Mouse (Mus musculus) heart, embryonic 14.5 days (tissue): ENCODE measurements at regions not wholly inside any gene's neighbourhood (a gene's known extent, or its start where the extent isn't known, plus 50 kb on each side); places are given as distances from the start of the nearest gene placed in this dataset.

Source experiments
- ATAC-seq: fragments of 200-750 bp; cut with Nextera tagmentation; 2 replicates; pipeline ENCODE4 v1.8.0; 2017; ENCODE audit warnings: low read depth, moderate TSS enrichment; ENCODE audit not compliant: insufficient number of reproducible peaks, insufficient read depth, low FRiP score
- H3K27ac ChIP-seq, 2 experiments: fragments of 200-500 bp in 1 of 2; fragments of 300-500 bp in 1 of 2; sonication (generic) in 1 of 2; replicated peaks in 1 of 2; 2 replicates each; pipeline ENCODE4 v1.5.1; 2012 to 2014; ENCODE audit warnings: low read depth in 2 of 2, low read length in 2 of 2, control low read depth in 1 of 2, mild to moderate bottlenecking in 1 of 2, mixed read lengths in 1 of 2; ENCODE audit not compliant: control insufficient read depth in 1 of 2, insufficient read depth in 1 of 2
- H3K27me3 ChIP-seq: fragments of 300-500 bp; sonication (generic); 2 replicates; pipeline ENCODE4 v1.6.1; 2014; ENCODE audit warnings: mild to moderate bottlenecking, low read length, control low read depth; ENCODE audit not compliant: control insufficient read depth, insufficient read depth
- H3K36me3 ChIP-seq: fragments of 300-500 bp; sonication (generic); 2 replicates; pipeline ENCODE4 v1.6.1; 2014; ENCODE audit warnings: mild to moderate bottlenecking, control low read depth, low read length, mixed read lengths; ENCODE audit not compliant: control insufficient read depth, insufficient read depth
- H3K4me1 ChIP-seq, 2 experiments: fragments of 200-500 bp in 1 of 2; fragments of 300-500 bp in 1 of 2; sonication (generic) in 1 of 2; 2 replicates each; pipeline ENCODE4 v1.6.1; 2012 to 2014; ENCODE audit warnings: low read length in 2 of 2, control low read depth in 1 of 2, mixed read lengths in 1 of 2; ENCODE audit not compliant: control insufficient read depth in 2 of 2, insufficient read depth in 2 of 2
- H3K4me2 ChIP-seq: fragments of 300-500 bp; sonication (generic); 2 replicates; pipeline ENCODE4 v1.6.1; 2014; ENCODE audit warnings: mild to moderate bottlenecking, low read length
- H3K4me3 ChIP-seq, 2 experiments: fragments of 200-500 bp in 1 of 2; fragments of 300-500 bp in 1 of 2; sonication (generic) in 1 of 2; 2 replicates each; pipeline ENCODE4 v1.5.1; 2012 to 2014; ENCODE audit warnings: low read length in 2 of 2, mild to moderate bottlenecking in 2 of 2, control low read depth in 1 of 2, low read depth in 1 of 2, moderate library complexity in 1 of 2; ENCODE audit not compliant: control insufficient read depth in 1 of 2, insufficient read depth in 1 of 2
- H3K9ac ChIP-seq: fragments of 300-500 bp; sonication (generic); 2 replicates; pipeline ENCODE4 v1.6.1; 2014; ENCODE audit warnings: mild to moderate bottlenecking, low read length
- H3K9me3 ChIP-seq: fragments of 300-500 bp; sonication (generic); 2 replicates; pipeline ENCODE4 v1.6.1; 2016; ENCODE audit warnings: low read length, control low read depth; ENCODE audit not compliant: control insufficient read depth
- WGBS: fragments of 180-500 bp; shearing (Covaris S2); extraction: QIAGEN DNeasy Blood & Tissue Kit; methylation state at CpG from one replicate; pipeline ENCODE4 v1.1.7; 2014; 5-methylcytosine and 5-hydroxymethylcytosine counted together

DNA sequence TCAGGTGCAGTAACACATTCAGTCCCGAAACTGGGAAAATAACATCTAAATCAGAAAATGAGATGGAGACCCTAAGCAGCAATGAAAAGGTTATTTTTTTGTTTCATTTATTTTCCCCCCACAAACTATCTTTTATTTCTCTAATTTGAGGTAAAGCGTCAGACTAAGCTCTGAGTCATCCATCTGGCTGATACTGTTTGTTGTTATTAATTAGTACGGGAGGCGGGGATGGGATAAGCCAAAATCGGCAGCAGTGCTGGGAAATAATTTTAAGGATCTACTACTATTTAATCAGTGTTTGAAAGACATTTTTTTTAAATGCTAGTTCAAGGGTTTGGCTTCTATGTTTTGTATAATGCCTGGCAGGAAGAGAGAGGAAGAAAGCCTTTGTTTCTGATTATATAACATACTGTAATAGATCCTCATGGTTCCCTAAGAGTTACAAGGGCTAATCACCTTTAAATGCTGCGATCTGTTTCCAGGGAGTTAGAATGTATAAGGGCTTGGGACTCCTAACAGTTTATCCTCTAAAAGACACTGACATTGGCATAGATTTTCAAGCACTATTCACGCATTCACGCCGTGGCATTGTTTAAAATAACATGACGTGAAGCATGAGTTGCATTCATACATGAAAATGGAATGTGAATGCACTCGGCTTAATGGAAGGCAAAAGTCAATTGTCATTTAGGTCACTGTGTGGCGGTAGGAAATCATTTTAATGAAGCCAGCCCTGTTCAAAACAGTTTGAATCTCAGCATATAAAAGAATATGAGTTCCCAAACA lies 446.4 kb upstream of the Igfbp7 start:
- Histone ChIP-seq H3K27me3 (no peaks in the 10 kb centered on the region), H3K9ac (no peak overlapping the region), H3K36me3 (no peaks in the 10 kb centered on the region), H3K4me3 (no peak overlapping the region), H3K4me1 (no peaks in the 10 kb centered on the region), H3K9me3 (no peaks in the 10 kb centered on the region), H3K27ac (no peak overlapping the region), H3K4me2 (no peak overlapping the region)
- no peak for ATAC-seq
- 76% methylated on average over 12 of the region's 12 CpGs for WGBS

DNA sequence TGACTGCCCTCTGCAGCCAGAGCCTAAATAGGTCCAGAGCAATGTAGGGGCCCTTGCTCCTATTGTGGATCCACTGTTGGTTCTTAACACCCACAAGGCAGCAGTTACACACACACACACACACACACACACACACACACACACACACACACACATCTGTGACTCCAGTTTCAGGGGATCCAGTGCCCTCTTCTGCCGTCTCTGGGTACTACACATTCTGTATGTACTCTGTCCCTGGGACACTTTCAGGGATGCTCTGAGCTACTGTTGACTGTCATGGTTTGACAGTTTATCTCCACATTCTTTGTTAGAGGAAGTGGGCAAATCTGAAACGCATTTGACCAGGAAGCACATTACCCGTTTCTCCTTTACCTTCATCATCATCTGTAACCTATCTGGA lies 443.8 kb upstream of the Igfbp7 start:
- ATAC-seq = no peak

DNA sequence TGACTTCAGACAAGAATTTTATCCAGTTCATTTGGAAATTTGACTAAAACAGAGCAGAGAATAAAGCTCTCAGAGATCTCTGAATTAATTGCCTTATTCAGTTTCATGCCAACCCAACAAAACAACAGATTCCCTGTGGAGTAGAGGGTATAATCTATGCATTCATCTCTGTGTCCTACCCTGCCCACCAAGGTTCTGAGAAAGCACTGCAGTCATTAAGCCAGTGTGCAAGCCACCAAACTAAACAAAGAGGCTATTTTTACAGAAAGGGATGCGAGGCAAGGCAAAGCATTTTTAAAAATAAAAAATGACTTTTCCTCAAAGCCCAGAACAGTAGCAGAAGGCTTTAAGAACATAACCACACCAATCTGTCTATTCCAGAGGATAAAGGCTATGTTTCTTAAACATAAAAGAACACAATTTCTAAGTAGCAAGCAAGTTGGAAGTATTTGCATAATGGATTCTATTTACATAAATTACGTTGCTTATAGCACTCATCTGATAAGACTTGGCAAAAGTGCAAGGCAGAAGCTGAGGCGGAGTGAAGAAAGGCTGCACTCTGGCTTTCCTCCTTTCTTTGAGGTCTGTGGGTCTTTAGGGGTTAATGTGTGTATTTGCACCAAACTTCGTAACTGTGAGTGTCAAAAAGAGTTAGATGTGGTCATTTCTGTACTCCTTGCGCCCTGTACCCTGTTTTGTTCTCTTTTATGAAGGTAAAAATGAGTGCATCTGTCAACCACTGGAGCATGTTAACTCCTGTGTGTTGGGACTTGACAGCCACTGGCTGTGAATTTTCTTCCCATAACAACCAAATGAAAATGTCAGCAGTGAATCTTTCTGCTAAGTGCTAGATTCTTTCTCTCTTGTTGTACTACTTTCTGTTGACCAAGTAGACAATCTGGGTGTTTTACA lies 430.6 kb upstream of the Igfbp7 start:
- no peaks in the 10 kb centered on the region for H3K36me3 ChIP-seq
- no peak for ATAC-seq
- no peak overlapping the region for H3K4me2 ChIP-seq
- no peaks in the 10 kb centered on the region for H3K4me1 ChIP-seq
- WGBS = 64% methylated on average over 5 of the region's 5 CpGs
- no peak overlapping the region for H3K4me3 ChIP-seq
- no peaks in the 10 kb centered on the region for H3K9me3 ChIP-seq
- no peak overlapping the region for H3K27ac ChIP-seq
- H3K9ac ChIP-seq = no peak overlapping the region
- H3K27me3 ChIP-seq = no peaks in the 10 kb centered on the region

More for the DNA sequence above, 443.8 kb upstream of the Igfbp7 start:
- no peak overlapping the region for H3K9ac ChIP-seq
- H3K4me2 ChIP-seq = no peak overlapping the region
- WGBS = 83% methylated on average over 3 of the region's 3 CpGs
- no peaks in the 10 kb centered on the region for H3K27me3 ChIP-seq
- no peaks in the 10 kb centered on the region for H3K36me3 ChIP-seq
- no peak overlapping the region for H3K4me3 ChIP-seq
- no peaks in the 10 kb centered on the region for H3K4me1 ChIP-seq
- H3K9me3 ChIP-seq = no peaks in the 10 kb centered on the region
- no peak overlapping the region for H3K27ac ChIP-seq

DNA sequence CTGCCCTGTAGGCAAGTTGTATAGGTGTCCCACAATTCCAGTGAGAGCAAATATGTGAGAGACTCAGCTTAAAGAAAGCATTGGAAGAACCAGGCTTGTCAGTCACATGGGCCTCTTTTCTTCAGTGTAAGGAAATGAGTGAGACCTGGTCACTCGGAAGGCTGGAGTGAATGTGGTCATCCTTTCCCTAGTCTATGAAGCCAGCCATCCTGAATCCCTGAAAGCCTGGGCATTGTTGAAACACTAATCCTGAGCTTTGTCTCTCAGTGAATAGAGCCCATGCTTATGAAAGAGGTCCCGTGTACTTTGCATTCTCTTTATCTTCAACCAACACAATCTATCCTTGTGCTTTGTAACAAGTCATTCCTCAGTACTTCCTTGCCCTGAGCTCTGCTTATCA lies 420.1 kb upstream of the Igfbp7 start:
- Histone ChIP-seq H3K4me1 (no peaks in the 10 kb centered on the region), H3K9me3 (0 out of 2 replicates have a peak, but pooled peaks cover 4% of the 10 kb centered on the region), H3K4me3 (no peak overlapping the region), H3K27me3 (no peaks in the 10 kb centered on the region), H3K27ac (no peak overlapping the region), H3K4me2 (no peak overlapping the region), H3K36me3 (no peaks in the 10 kb centered on the region), H3K9ac (no peak overlapping the region)
- no peak for ATAC-seq
- WGBS = 70% methylated on average over 2 of the region's 2 CpGs

DNA sequence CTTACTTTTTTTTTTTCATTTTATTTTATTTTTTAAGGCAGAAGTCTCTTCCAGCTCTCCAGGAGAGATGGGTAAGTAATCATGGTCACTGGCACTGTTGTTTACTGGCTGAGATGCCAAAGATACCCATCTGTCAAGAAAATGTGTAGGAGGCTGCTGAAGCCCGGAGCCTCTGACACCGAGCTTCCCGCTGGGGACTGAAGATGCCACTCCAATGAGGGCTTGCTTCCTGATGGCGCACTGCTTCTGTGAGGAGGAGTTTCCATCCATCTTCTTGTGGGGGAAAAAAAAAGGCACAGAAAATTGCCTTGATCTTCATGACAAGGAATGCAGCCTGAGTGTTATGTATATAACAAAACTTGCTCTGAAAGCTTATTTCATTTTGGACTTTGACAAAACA lies 418.2 kb upstream of the Igfbp7 start:
- Histone ChIP-seq H3K4me3 (no peak overlapping the region), H3K9me3 (0 out of 2 replicates have a peak, but pooled peaks cover 4% of the 10 kb centered on the region), H3K9ac (no peak overlapping the region), H3K36me3 (no peaks in the 10 kb centered on the region), H3K27me3 (no peaks in the 10 kb centered on the region), H3K4me1 (no peaks in the 10 kb centered on the region), H3K27ac (no peak overlapping the region), H3K4me2 (no peak overlapping the region)
- ATAC-seq = no peak
- WGBS = 79% methylated on average over 4 of the region's 4 CpGs

DNA sequence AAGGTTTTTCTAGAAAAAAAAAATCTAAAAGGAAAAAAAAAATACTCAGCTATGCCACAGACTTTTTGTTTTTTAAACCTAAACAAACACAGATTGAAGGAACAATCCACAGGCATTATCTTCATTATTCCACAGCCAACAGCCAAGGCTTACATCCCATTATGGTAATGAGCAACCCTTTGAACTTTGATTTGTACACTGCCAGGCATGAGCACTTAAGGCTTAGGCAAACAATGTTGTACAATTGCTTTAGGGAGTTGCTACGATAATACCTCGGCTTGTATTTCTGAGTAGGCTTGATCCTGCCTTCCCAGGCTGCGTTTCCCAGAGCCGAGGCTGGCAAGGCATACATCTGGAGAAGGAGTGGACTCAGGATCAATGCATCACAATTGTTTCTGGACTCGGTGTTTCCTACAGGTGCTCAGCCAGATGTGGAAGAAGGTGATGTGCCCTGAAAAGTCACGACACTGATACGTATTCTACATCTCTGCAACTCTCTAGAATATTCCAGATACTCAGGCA lies 409.0 kb upstream of the Igfbp7 start:
- no peaks in the 10 kb centered on the region for H3K27me3 ChIP-seq
- H3K4me3 ChIP-seq = no peak overlapping the region
- H3K4me1 ChIP-seq = no peaks in the 10 kb centered on the region
- H3K4me2 ChIP-seq = no peak overlapping the region
- H3K9ac ChIP-seq = no peak overlapping the region
- H3K9me3 ChIP-seq = no peaks in the 10 kb centered on the region
- ATAC-seq = no peak
- WGBS = 73% methylated on average over 7 of the region's 7 CpGs
- H3K27ac ChIP-seq = no peak overlapping the region
- no peaks in the 10 kb centered on the region for H3K36me3 ChIP-seq

DNA sequence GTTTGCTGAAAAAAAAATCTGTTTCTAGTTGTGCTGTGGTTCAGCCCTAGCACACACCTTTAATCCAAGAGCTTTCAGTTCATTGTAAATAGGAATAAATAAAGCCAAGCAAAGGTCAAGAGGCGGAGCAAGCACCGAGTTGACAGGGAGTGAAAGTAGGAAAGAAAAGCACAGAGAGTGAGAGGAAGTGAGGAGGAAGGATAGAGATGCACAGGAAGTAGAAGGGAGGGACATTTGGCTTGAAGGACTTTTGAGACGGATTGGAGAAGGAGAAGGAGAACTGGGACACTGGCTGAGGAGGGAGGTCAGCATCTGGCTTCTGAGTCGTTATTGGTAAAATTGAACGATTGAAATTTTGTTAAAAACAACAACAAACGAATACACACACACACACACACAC lies 402.0 kb upstream of the Igfbp7 start:
- no peaks in the 10 kb centered on the region for H3K4me1 ChIP-seq
- H3K9me3 ChIP-seq = no peaks in the 10 kb centered on the region
- no peak overlapping the region for H3K27ac ChIP-seq
- no peak overlapping the region for H3K4me2 ChIP-seq
- H3K9ac ChIP-seq = no peak overlapping the region
- WGBS = 76% methylated on average over 6 of the region's 6 CpGs
- H3K4me3 ChIP-seq = no peak overlapping the region
- no peak for ATAC-seq
- H3K27me3 ChIP-seq = no peaks in the 10 kb centered on the region
- no peaks in the 10 kb centered on the region for H3K36me3 ChIP-seq
